Mouse (Mus musculus): ENCODE measurements around the gene Cetn4.

GRCm38 (mm10) chr3:37354737-37355136 is 42.2 kb upstream of the Cetn4 start:
- TF ChIP-seq CTCF (IDR thresholded peaks at IDR 0.05) (no peak), EP300 (IDR thresholded peaks at IDR 0.05) (peak; percentile 37; the same call in 1 of the 2 replicates)

Data from lung, postnatal 0 days (tissue).